Mouse (Mus musculus) lung, adult 2 months (tissue): ENCODE data around the gene Strip1. TPM values are rescaled to one million over a fixed set of nuclear protein-coding genes. Genes with fewer than 3 reads are reported as not detected.

Experiments
- DNase-seq: peaks from one replicate; pipeline ENCODE4 v3.0.0; 2022
- H3K4me1 ChIP-seq: fragments of 200-500 bp; 2 replicates; pipeline ENCODE4 v1.6.1; 2011; ENCODE audit warnings: low read length; ENCODE audit not compliant: control insufficient read depth, insufficient read depth
- H3K4me3 ChIP-seq: fragments of 200-500 bp; replicated peaks from 2 replicates; pipeline ENCODE3; 2011; ENCODE audit warnings: low read depth, mild to moderate bottlenecking, control low read depth, low read length; ENCODE audit errors: extremely low read depth
- CTCF ChIP-seq: fragments of 200-500 bp; IDR thresholded peaks from 2 replicates; pipeline ENCODE4 v1.5.1; 2011; ENCODE audit warnings: mild to moderate bottlenecking, low read length, control low read depth; ENCODE audit not compliant: insufficient read depth
- POLR2A ChIP-seq: fragments of 200-500 bp; IDR thresholded peaks from 2 replicates; pipeline ENCODE4 v1.6.1; 2011; ENCODE audit warnings: low read depth, mild to moderate bottlenecking, control low read depth, low read length, borderline replicate concordance; ENCODE audit errors: extremely low read depth
- WGBS: fragments of 180-500 bp; shearing (Covaris S2); methylation state at CpG from one replicate; pipeline ENCODE4 v1.1.7; 2018; 5-methylcytosine and 5-hydroxymethylcytosine counted together
- polyA plus RNA-seq: library from polyadenylated mRNA; depleted of rRNA; stranded (reverse); fragments of >200 nt; gene quantifications from 2 replicates; pipeline ENCODE4 v1.2.3, GENCODE M21; 2012; rRNA removed

Strip1 gene
- polyA plus RNA-seq, 1 experiment = 43.6 TPM

DNA sequence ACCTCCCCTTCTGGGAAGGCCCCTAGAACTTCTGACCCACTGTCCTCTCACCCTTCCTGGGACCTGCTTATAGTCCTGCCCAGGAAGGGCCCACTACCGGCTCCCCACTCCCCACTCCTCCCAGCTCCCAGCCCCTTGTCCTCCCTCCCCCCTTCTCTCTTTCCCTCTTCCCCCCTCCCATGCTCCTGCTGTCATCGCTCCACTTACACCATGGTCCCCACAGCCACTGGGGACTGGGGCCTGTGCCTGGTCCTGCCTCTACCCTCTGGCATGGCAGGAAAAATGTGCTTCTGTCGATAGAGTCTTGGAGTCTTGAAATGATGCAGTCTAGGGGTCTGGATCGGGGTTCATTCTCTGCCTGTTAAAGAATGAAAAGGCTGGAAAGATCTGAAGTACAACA lies 67.6 kb downstream of the Strip1 start:
- Histone ChIP-seq H3K4me3 (no peak overlapping the region), H3K4me1 (no peaks in the 10 kb centered on the region)
- 48% methylated on average over 4 of the region's 4 CpGs for WGBS
- no peak for TF ChIP-seq POLR2A
- TF ChIP-seq CTCF = no peak
- DNase-seq = no peak

DNA sequence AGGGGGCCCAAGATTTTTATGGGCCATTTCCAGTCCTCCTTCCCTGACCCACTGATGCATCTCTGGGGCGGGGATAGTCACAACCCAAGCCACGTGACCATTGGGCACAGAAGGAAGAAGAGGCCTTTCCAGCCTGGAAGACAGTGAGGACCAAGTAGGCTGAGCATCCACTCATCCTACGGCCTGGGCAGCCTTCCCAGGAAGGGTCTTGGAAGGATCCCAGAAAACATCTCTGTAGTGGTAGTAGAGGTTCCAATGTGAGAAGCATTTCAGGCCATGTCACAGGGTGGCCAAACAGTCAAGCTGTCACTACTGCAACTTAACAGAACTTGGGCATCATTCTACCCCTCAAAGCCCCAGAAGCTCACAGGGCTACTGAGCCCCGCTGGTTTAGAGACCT lies 68.9 kb downstream of the Strip1 start:
- H3K4me3 ChIP-seq = no peak overlapping the region
- TF ChIP-seq POLR2A (no peak), CTCF (no peak)
- no peak for DNase-seq
- 81% methylated on average over 4 of the region's 4 CpGs for WGBS
- no peaks in the 10 kb centered on the region for H3K4me1 ChIP-seq

Other genes with a start within 250 kb of the Strip1 start
- 0.50 and 1.1 TPM in 2 replicates for gene Kcnc4, start 172.1 kb downstream of the Strip1 start, polyA plus RNA-seq
- gene Slc6a17, start 113.7 kb downstream of the Strip1 start, polyA plus RNA-seq = 0.72 and 1.5 TPM in 2 replicates
- not detected in 2 replicates for gene Ubl4b, start 76.6 kb downstream of the Strip1 start, polyA plus RNA-seq
- gene Alx3, start 36.7 kb downstream of the Strip1 start, polyA plus RNA-seq = not detected in 2 replicates
- gene Gm10961, start 372 bp downstream of the Strip1 start, polyA plus RNA-seq = not detected in 2 replicates
- gene Ahcyl1, start 64.9 kb upstream of the Strip1 start, polyA plus RNA-seq = 33.7 and 53.1 TPM in 2 replicates
- 27.8 and 32.5 TPM in 2 replicates for gene Csf1, start 128.8 kb upstream of the Strip1 start, polyA plus RNA-seq
- 0.61 TPM in 1 of 2 replicates, not detected in the other for gene Eps8l3, start 245.5 kb upstream of the Strip1 start, polyA plus RNA-seq